Mouse (Mus musculus): ENCODE data around the gene Brap.
A peak's percentile ranks its signal among the peaks of the same experiment; 100 is the strongest.

Brap gene

DNA sequence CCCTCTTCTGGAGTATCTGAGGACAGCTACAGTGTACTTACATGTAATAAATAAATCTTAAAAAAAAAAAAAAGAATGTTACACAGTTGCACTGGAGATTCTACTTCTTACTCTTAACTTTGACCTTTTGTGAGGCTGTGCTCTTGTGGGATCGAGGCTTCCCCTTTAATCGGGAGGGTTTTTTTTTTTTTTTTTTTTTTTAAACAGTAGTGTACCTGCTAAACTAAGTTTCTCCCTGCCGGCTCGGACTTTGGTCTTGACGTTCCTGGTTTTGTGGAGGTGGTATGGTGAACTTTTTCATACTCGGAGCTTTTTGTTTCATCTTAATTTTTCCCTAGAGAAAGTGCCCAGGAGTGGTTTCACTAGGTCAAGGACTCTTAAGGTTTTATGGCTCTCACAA lies 54.6 kb downstream of the Brap start:
- no peak for DNase-seq (ENCODE audit: low read depth)

DNA sequence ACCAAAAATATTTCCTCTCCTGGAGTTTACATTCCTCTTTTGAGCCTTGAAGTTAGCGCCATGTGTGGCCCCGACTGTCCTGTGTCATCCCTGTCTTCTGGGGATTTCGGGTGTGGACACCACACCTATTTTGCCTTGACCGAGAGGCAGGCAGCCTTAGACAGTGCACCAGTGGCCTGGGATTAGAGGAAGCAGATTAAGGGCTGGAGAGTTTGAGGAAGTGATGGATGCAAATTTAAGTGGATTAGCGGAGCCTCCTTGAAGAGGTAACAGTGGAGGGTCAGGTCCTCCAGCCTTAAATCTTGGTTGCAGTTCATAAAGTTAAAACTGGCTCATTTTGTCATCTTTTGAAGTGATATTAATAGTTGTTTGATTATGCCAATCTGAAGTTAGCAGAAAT lies 58.1 kb downstream of the Brap start:
- DNase-seq (ENCODE audit: low read depth) = no peak

- DNase-seq (ENCODE audit: low read depth) = no peak
Measured at GRCm38 (mm10) chr5:121720888-121721585, 60.7 kb downstream of the Brap start.

GRCm38 (mm10) chr5:121721841-121722240 lies 61.5 kb downstream of the Brap start:
- DNase-seq (ENCODE audit: low read depth) = peak; percentile 27

DNA sequence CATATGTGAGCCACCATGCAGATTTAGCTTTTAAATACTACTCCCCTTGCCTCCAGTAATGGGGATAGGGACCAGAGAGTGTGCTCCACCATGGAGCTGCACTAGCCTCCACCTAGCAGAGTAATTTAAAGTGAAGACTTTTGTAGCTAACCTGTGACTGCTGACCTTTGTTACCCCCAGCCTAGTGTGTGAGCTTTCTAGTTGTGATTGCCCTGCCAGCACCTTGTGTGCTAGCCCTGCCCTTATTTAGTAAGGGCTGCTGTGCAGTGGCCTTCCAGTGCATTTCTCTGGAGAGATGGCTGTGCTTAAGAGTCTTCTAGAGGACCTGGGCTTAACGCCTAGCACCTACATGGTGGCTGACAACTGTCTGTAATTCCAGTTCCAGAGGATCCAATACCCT lies 64.3 kb downstream of the Brap start:
- DNase-seq (ENCODE audit: low read depth) = no peak

DNA sequence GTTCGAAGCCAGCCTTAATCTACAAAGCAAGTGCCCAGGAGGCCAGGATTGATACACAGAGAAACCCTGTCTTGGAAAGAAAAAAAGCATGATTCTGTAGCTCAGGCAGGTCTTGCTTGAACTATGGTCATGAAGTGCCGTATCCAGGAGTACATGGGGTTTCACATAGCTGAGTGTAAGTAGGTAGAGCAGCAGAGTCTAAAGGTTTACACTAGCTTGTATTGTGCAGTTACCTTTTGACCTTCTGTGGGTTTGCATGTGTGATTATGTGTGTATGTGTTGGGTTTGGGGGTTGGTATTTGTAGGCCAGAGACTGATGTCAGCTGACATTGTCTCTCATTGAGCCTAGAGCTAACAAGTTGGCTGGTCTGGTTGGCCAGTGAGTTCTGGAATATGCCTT lies 69.7 kb downstream of the Brap start:
- DNase-seq (ENCODE audit: low read depth) = no peak

DNA sequence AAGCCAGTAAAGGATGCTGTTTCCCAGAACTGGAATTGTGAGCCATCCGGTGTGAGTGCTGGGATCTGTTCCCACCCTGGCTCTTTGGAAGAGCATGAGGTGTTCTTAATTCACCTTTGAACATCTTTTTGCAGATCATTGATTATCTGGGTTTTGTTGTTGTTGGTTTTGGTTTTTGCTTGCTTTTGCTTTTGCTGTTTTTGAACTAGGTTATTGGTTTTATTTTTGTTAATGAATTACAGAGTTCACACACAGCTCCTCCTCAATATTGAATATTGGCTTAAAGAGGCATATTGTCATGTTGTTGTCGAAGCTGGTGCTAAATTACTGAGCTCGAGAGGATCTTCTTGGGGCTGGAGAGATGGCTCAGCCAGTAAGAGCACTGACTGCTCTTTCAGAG lies 76.3 kb downstream of the Brap start:
- DNase-seq (ENCODE audit: low read depth) = no peak

Measured in NIH3T3 (cell line).